Mouse (Mus musculus) ES-Bruce4 (cell line): Measurements from ENCODE around the gene Rap2b. TPM values are rescaled to one million over a fixed set of nuclear protein-coding genes. Genes with fewer than 3 reads are reported as not detected.

ENCODE experiments used
- H3K27ac ChIP-seq: 2 replicates; pipeline ENCODE4 v1.5.1; 2012; ENCODE audit warnings: low read length, inconsistent platforms; ENCODE audit not compliant: insufficient read depth
- H3K27me3 ChIP-seq: 2 replicates; pipeline ENCODE4 v1.6.1; 2012; ENCODE audit warnings: mild to moderate bottlenecking, low read length, inconsistent platforms; ENCODE audit not compliant: control insufficient read depth, poor library complexity, insufficient read depth, severe bottlenecking
- H3K36me3 ChIP-seq: 2 replicates; pipeline ENCODE4 v1.6.1; 2012; ENCODE audit warnings: inconsistent platforms, mild to moderate bottlenecking, low read length, moderate library complexity; ENCODE audit not compliant: control insufficient read depth, poor library complexity, insufficient read depth, severe bottlenecking
- H3K4me1 ChIP-seq: one replicate; pipeline ENCODE4 v1.8.1; 2011; ENCODE audit warnings: low read length; ENCODE audit not compliant: control insufficient read depth, insufficient read depth
- H3K4me3 ChIP-seq: 2 replicates; pipeline ENCODE4 v1.5.1; 2011; ENCODE audit warnings: low read depth, mild to moderate bottlenecking, low read length
- H3K9ac ChIP-seq: 2 replicates; pipeline ENCODE4 v1.6.1; 2012; ENCODE audit warnings: low read depth, mild to moderate bottlenecking, inconsistent platforms; ENCODE audit not compliant: poor library complexity, severe bottlenecking
- H3K9me3 ChIP-seq: replicated peaks from 2 replicates; pipeline ENCODE4 v1.6.1; 2012; ENCODE audit warnings: mild to moderate bottlenecking, low read length, inconsistent platforms; ENCODE audit not compliant: control insufficient read depth, poor library complexity, insufficient read depth, severe bottlenecking
- CTCF ChIP-seq: IDR thresholded peaks from one replicate; pipeline ENCODE4 v1.8.1; 2011; ENCODE audit warnings: low read depth, low read length
- EP300 ChIP-seq: IDR thresholded peaks from 2 replicates; pipeline ENCODE4 v1.6.1; 2011; ENCODE audit warnings: low read depth, low read length; ENCODE audit not compliant: insufficient read depth
- POLR2A ChIP-seq: IDR thresholded peaks from one replicate; pipeline ENCODE4 v1.8.1; 2011; ENCODE audit warnings: low read length; ENCODE audit not compliant: insufficient read depth
- polyA plus RNA-seq: library from polyadenylated mRNA; stranded (reverse); fragments of >200 nt; gene quantifications from 2 replicates; pipeline ENCODE4 v1.2.4, GENCODE M21; 2011; ENCODE audit warnings: low read depth; ENCODE audit not compliant: missing spikeins, insufficient read depth, insufficient read length

The Rap2b gene
- polyA plus RNA-seq, 1 experiment: 25.5 TPM

DNA sequence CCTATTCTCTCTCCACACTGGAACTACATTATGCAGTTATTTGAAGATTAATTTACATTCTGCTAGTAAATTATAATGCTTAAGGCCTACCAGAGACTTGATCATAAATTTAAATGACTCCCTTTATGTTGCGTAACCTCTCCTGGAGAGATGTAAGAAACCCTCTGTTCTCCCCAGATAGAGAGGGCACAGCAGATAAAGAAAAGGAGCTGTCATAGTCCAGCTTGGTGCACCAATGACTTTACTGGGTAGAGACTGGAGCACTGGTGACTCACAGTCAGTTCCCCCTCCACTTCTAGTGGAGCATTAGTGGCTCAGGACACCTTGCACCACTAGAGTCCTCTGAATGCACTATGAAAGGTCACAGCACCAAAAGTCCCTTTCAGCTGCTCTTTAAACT is 31.4 kb downstream of the Rap2b start:
- Histone ChIP-seq H3K4me3 (no peak overlapping the region), H3K36me3 (no peaks in the 10 kb centered on the region), H3K27ac (no peak overlapping the region), H3K4me1 (no peaks in the 10 kb centered on the region), H3K27me3 (no peaks in the 10 kb centered on the region), H3K9me3 (0 out of 2 replicates have a peak, but pooled peaks cover 3% of the 10 kb centered on the region), H3K9ac (no peak overlapping the region)
- TF ChIP-seq EP300 (no peak), POLR2A (no peak), CTCF (no peak)

DNA sequence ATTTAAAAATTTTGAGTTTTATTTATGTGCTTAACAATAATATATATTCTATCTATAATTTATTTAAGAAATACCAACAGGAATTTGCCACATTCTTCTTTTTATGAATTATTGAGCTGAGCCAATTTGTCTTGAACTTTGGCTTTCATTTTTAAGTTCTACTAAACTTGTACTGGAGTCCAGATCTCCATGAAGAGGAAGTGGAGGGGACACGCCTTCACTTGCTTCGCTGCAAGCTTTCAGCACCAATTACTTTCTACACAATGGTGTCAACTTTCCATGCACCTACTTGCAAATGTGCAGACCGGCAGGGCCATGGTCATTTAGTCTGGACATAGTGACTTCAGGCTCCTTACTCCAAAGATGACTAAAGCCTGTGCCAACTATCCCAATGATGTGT is 32.1 kb downstream of the Rap2b start:
- Histone ChIP-seq H3K36me3 (no peaks in the 10 kb centered on the region), H3K9ac (no peak overlapping the region), H3K4me1 (no peaks in the 10 kb centered on the region), H3K9me3 (0 out of 2 replicates have a peak, but pooled peaks cover under 1% of the 10 kb centered on the region), H3K4me3 (no peak overlapping the region), H3K27me3 (no peaks in the 10 kb centered on the region), H3K27ac (no peak overlapping the region)
- TF ChIP-seq CTCF (no peak), POLR2A (no peak), EP300 (no peak)

DNA sequence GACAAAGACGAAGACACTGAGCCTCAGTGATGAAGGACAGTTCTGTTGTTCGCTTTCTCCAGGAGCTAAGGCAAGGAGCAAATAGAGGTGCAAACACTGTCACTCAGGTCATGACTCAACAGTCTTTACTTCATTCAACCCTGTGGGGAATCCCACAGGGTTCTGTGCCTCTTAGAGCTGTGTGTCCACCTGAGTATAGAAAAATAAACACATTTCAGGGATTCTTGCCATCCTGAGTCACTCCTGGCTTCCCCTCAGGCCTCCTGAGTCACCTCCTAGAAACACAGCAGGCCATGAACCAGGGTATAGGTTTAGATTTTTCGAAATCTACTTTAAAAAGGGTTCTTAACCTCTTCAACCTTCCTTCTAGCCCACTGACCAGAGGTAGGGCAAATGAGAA is 33.9 kb downstream of the Rap2b start:
- Histone ChIP-seq H3K9ac (no peak overlapping the region), H3K9me3 (no peaks in the 10 kb centered on the region), H3K4me3 (no peak overlapping the region), H3K36me3 (no peaks in the 10 kb centered on the region), H3K27me3 (no peaks in the 10 kb centered on the region), H3K27ac (no peak overlapping the region), H3K4me1 (no peaks in the 10 kb centered on the region)
- TF ChIP-seq CTCF (no peak), EP300 (no peak), POLR2A (no peak)

DNA sequence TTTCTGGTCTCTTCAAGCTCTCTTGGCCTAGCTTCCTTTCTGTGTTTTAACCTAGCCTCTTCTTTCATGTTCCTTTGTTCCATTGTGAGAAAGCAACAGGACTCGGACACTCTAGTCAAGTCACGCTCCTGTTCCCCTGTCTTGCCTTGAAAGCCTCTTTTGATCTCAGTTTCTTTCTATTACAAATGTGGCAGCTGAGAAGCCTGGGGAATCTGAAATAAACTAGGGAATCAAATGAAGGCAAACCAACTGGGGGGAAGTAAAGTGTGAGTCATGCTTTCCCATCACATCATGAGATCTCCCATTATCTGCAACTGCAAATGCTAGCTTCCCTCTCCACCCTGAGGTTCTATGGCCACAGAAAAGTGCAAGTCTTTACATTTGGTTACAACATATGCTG is 35.3 kb downstream of the Rap2b start:
- H3K27ac ChIP-seq: no peak overlapping the region
- H3K36me3 ChIP-seq: no peaks in the 10 kb centered on the region
- no peak for TF ChIP-seq CTCF
- TF ChIP-seq EP300: no peak
- TF ChIP-seq POLR2A: no peak
- no peaks in the 10 kb centered on the region for H3K9me3 ChIP-seq
- no peaks in the 10 kb centered on the region for H3K4me1 ChIP-seq
- H3K4me3 ChIP-seq: no peak overlapping the region
- H3K27me3 ChIP-seq: no peaks in the 10 kb centered on the region
- no peak overlapping the region for H3K9ac ChIP-seq

DNA sequence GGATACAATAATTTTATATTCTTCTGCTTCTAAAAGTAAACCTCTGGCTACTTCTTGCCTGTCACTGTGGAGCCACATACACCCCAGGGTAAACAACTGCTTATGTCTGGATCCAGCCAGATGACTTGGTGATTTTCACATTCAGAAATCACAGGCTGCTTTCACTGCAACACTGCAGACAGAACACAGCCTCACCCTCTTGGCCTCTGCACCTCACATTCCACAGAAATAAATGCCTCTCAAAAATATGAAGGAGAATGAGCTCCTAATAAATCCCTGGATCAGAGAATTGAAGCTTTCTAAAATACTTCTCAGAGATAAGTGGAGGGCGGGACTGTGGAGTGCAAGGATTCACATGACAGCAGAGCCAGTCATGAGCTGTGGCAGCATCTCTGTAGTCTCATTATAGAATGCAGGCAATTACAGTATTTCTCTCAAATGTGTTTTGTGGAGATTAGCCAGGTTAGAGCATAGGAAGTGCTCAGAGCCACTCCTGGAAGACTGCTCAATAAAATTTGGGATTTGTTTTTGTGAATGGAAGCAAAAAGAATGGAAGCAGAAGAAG is 39.5 kb downstream of the Rap2b start:
- H3K4me1 ChIP-seq: no peaks in the 10 kb centered on the region
- no peak overlapping the region for H3K9ac ChIP-seq
- no peaks in the 10 kb centered on the region for H3K27me3 ChIP-seq
- H3K27ac ChIP-seq: no peak overlapping the region
- H3K36me3 ChIP-seq: no peaks in the 10 kb centered on the region
- no peaks in the 10 kb centered on the region for H3K9me3 ChIP-seq
- TF ChIP-seq CTCF: no peak
- no peak for TF ChIP-seq EP300
- TF ChIP-seq POLR2A: no peak
- H3K4me3 ChIP-seq: no peak overlapping the region

DNA sequence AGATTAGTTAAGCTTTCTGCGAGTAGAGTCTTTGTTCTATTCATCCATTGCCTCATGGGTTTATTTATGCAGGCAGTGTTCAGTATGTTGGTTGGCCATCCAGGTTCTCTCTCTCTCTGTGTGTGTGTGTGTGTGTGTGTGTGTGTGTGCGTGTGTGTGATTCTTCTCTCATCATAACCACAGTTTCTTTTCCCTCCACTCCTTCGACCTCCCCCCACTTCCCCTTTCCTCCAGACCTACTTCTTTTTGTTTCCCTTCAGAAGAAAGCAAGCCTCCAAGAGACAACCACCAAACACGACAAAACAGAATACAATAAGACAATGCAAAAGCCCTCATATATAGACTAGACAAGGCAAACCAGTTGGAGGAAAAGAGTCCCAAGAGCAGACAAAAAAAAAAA is 45.5 kb downstream of the Rap2b start:
- Histone ChIP-seq H3K9ac (no peak overlapping the region), H3K9me3 (no peaks in the 10 kb centered on the region), H3K4me3 (no peak overlapping the region), H3K27me3 (no peaks in the 10 kb centered on the region), H3K36me3 (no peaks in the 10 kb centered on the region), H3K4me1 (no peaks in the 10 kb centered on the region), H3K27ac (no peak overlapping the region)
- TF ChIP-seq EP300 (no peak), POLR2A (no peak), CTCF (no peak)
